Mouse (Mus musculus): ENCODE results near the gene Fer1l5. TPM values are rescaled to one million over a fixed set of nuclear protein-coding genes. Genes with fewer than 3 reads are reported as not detected.

Fer1l5 gene
- polyA plus RNA-seq, 2 experiments, result 0.02 to 0.13 TPM

- no peak overlapping the region for H3K27ac ChIP-seq
- WGBS (ENCODE audit: insufficient replicate concordance), result 54% methylated on average over 12 of the region's 12 CpGs
- H3K4me1 ChIP-seq (replicated peaks; ENCODE audit: control insufficient read depth in 2 of 2, insufficient read depth in 2 of 2, low read length in 1 of 2), result peaks cover 14 to 20% of the 10 kb centered on the region in 2 experiments
- H3K4me2 ChIP-seq (ENCODE audit: low read depth), result peak overlapping the region; percentile 87
- TF ChIP-seq EP300 (IDR thresholded peaks at IDR 0.05; ENCODE audit: low read depth) (no peak), CTCF (IDR thresholded peaks at IDR 0.05; ENCODE audit: low read depth) (no peak)
- ATAC-seq (ENCODE audit: insufficient read depth), result no peak
- DNase-seq (ENCODE audit: low read depth in 3 of 3, low spot score in 3 of 3), result no peak
- peak overlapping the region; percentile 67 to 95 for H3K4me3 ChIP-seq (ENCODE audit: insufficient read depth in 1 of 2, low read depth in 2 of 2, low read length in 2 of 2)
- H3K36me3 ChIP-seq (replicated peaks; ENCODE audit: control insufficient read depth, insufficient read depth, low read depth), result peaks cover 19% of the 10 kb centered on the region
- peak overlapping the region; percentile 67 for H3K9ac ChIP-seq (replicated peaks)
- no peaks in the 10 kb centered on the region for H3K27me3 ChIP-seq (ENCODE audit: control insufficient read depth, insufficient read depth, low read length)
- H3K9me3 ChIP-seq (ENCODE audit: control insufficient read depth, low read length), result no peaks in the 10 kb centered on the region
Observed at GRCm38 (mm10) chr1:36367698-36368097, 4.4 kb upstream of the Fer1l5 start.

GRCm38 (mm10) chr1:36368112-36368968 is 3.8 kb upstream of the Fer1l5 start:
- TF ChIP-seq EP300 (IDR thresholded peaks at IDR 0.05; ENCODE audit: low read depth), result no peak
- no peak for TF ChIP-seq CTCF (IDR thresholded peaks at IDR 0.05; ENCODE audit: low read depth)
- peaks cover 15% of the 10 kb centered on the region for H3K36me3 ChIP-seq (replicated peaks; ENCODE audit: control insufficient read depth, insufficient read depth, low read depth)
- no peak overlapping the region for H3K27ac ChIP-seq
- ATAC-seq (ENCODE audit: insufficient read depth) (peak; percentile 82), DNase-seq (ENCODE audit: low read depth in 3 of 3, low spot score in 3 of 3) (peak; percentile 22 to 29 (median 28))
- peak overlapping the region; percentile 87 for H3K4me2 ChIP-seq (ENCODE audit: low read depth)
- H3K9ac ChIP-seq (replicated peaks), result peak overlapping the region; percentile 67
- WGBS (ENCODE audit: insufficient replicate concordance), result 3% methylated on average over 54 of the region's 55 CpGs
- H3K4me1 ChIP-seq (replicated peaks; ENCODE audit: control insufficient read depth in 2 of 2, insufficient read depth in 2 of 2, low read length in 1 of 2), result peaks cover 14 to 20% of the 10 kb centered on the region in 2 experiments
- no peaks in the 10 kb centered on the region for H3K27me3 ChIP-seq (ENCODE audit: control insufficient read depth, insufficient read depth, low read length)
- no peaks in the 10 kb centered on the region for H3K9me3 ChIP-seq (ENCODE audit: control insufficient read depth, low read length)
- peak overlapping the region; percentile 67 to 95 for H3K4me3 ChIP-seq (ENCODE audit: insufficient read depth in 1 of 2, low read depth in 2 of 2, low read length in 2 of 2)

GRCm38 (mm10) chr1:36368969-36369645 is 3.0 kb upstream of the Fer1l5 start, which contains the start of gene Kansl3:
Gene Kansl3, minus strand, starts transcription at chr1:36369181.
- Histone ChIP-seq H3K9ac (replicated peaks) (peak within 1 kb of the TSS; percentile 67), H3K27ac (no peak within 1 kb of the TSS), H3K4me3 (ENCODE audit: insufficient read depth in 1 of 2, low read depth in 2 of 2, low read length in 2 of 2) (peak within 1 kb of the TSS; percentile 67 to 95), H3K27me3 (ENCODE audit: control insufficient read depth, insufficient read depth, low read length) (no peaks in the 10 kb centered on the region; the same call in 1 of the 2 replicates), H3K9me3 (ENCODE audit: control insufficient read depth, low read length) (no peaks in the 10 kb centered on the region), H3K4me2 (ENCODE audit: low read depth) (peak within 1 kb of the TSS; percentile 87), H3K4me1 (replicated peaks; ENCODE audit: control insufficient read depth in 2 of 2, insufficient read depth in 2 of 2, low read length in 1 of 2) (peaks cover 14 to 20% of the 10 kb centered on the region in 2 experiments), H3K36me3 (replicated peaks; ENCODE audit: control insufficient read depth, insufficient read depth, low read depth) (peaks cover 15% of the 10 kb centered on the region)
- DNase-seq (ENCODE audit: low read depth in 3 of 3, low spot score in 3 of 3) (peak; percentile 79 to 82 (median 82)), ATAC-seq (ENCODE audit: insufficient read depth) (peak; percentile 84)
- TF ChIP-seq EP300 (IDR thresholded peaks at IDR 0.05; ENCODE audit: low read depth) (peak; percentile 35; the same call in 1 of the 2 replicates), CTCF (IDR thresholded peaks at IDR 0.05; ENCODE audit: low read depth) (no peak)
- 3% methylated on average over 61 of the region's 61 CpGs for WGBS (ENCODE audit: insufficient replicate concordance)

GRCm38 (mm10) chr1:36370918-36371317 is 1.2 kb upstream of the Fer1l5 start:
- peaks cover 14 to 20% of the 10 kb centered on the region in 2 experiments for H3K4me1 ChIP-seq (replicated peaks; ENCODE audit: control insufficient read depth in 2 of 2, insufficient read depth in 2 of 2, low read length in 1 of 2)
- WGBS (ENCODE audit: insufficient replicate concordance), result 72% methylated on average over 6 of the region's 6 CpGs

More at GRCm38 (mm10) chr1:36370918-36371317, 1.2 kb upstream of the Fer1l5 start:
- no peak overlapping the region for H3K9ac ChIP-seq (replicated peaks)
- DNase-seq (ENCODE audit: low read depth in 3 of 3, low spot score in 3 of 3), result no peak
- H3K4me3 ChIP-seq (ENCODE audit: insufficient read depth in 1 of 2, low read depth in 2 of 2, low read length in 2 of 2), result no peak overlapping the region
- no peak overlapping the region for H3K4me2 ChIP-seq (ENCODE audit: low read depth)
- H3K27ac ChIP-seq, result no peak overlapping the region
- TF ChIP-seq EP300 (IDR thresholded peaks at IDR 0.05; ENCODE audit: low read depth) (no peak), CTCF (IDR thresholded peaks at IDR 0.05; ENCODE audit: low read depth) (no peak)
- ATAC-seq (ENCODE audit: insufficient read depth), result no peak
- no peaks in the 10 kb centered on the region; the same call in 1 of the 2 replicates for H3K27me3 ChIP-seq (ENCODE audit: control insufficient read depth, insufficient read depth, low read length)
- peaks cover 9% of the 10 kb centered on the region for H3K36me3 ChIP-seq (replicated peaks; ENCODE audit: control insufficient read depth, insufficient read depth, low read depth)
- H3K9me3 ChIP-seq (ENCODE audit: control insufficient read depth, low read length), result no peaks in the 10 kb centered on the region

Measured in liver, embryonic 14.5 days (tissue).